Comparison of ENCODE assay signal across 8 mouse cellular contexts in the genomic region with DNA sequence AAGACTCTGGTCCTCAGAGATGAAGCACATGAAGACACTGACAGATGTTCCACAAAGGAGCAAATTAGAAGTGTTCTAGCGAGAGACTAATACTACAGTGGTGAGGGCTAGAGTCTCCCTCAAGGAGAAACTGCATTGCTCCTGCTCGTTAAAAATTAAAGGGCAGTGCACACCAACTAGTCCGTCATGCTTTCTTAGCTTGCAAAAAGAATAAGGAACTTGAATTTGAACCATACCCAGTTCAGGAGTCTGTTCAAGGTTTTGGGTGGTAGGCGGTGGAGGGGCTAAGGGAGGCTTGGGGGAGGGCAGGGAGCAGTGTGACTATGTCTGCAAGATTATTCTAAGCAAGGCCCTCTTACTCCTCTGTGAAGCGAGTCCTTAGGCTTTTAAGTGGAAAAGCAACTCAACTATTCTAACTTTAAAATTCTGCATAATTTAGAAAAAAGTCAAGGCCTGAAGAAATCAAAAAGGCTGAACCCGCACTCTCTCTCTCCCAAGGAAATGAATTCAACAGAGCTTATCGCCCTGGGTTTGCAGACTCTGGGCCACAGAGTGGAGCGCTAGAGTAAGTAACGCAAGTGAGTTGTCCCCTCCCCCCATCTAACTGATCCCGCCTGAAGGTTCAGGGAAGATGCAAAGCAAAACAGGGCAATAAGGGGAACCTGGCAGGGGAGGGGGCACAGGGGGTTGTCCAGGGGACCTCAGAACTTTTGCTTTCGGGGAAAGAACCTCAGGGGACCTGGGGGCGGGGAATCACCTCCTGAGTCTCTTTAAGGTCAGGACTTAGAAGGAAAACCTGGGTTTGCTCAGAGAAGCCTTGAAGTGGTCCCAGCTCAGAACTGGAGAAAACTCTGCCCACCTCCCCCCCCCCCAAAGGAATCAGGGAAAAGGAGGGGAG. TPM values are rescaled to one million over a fixed set of nuclear protein-coding genes. Genes with fewer than 3 reads are reported as not detected.
A peak's percentile ranks its signal among the peaks of the same experiment; 100 is the strongest.
DNase-seq lines count a peak whose midpoint lies in the region; ATAC-seq lines count a peak whose summit lies in the region.

No protein-coding gene starts in this region.

- H3K4me3 ChIP-seq in forebrain, embryonic 12.5 days (replicated peaks): peak overlapping the region; percentile 49
- H3K4me3 ChIP-seq in hindbrain, embryonic 10.5 days: peak overlapping the region; percentile 63
- H3K4me3 ChIP-seq in liver, embryonic 12.5 days: peak overlapping the region; percentile 72
- H3K4me3 ChIP-seq in neural tube, embryonic 11.5 days (ENCODE audit: low read depth, low read length): peak overlapping the region; percentile 43

- H3K4me2 ChIP-seq in forebrain, embryonic 12.5 days: peak overlapping the region; percentile 88
- H3K4me2 ChIP-seq in liver, embryonic 12.5 days: peak overlapping the region; percentile 100
- H3K4me2 ChIP-seq in neural tube, embryonic 11.5 days (ENCODE audit: low read depth): peak overlapping the region; percentile 96

- WGBS in forebrain, embryonic 12.5 days: 15% methylated on average over 12 of the region's 12 CpGs
- 19% methylated on average over 12 of the region's 12 CpGs for WGBS in hindbrain, embryonic 10.5 days
- WGBS in liver, embryonic 12.5 days (ENCODE audit: insufficient replicate concordance): 16% methylated on average over 12 of the region's 12 CpGs
- WGBS in neural tube, embryonic 11.5 days: 19% methylated on average over 12 of the region's 12 CpGs

- H3K27ac ChIP-seq in forebrain, embryonic 12.5 days: no peak overlapping the region
- H3K27ac ChIP-seq in hindbrain, embryonic 10.5 days: no peak overlapping the region; the same call in 1 of the 2 replicates
- peak overlapping the region; percentile 62; the same call in 1 of the 2 replicates for H3K27ac ChIP-seq in liver, embryonic 12.5 days
- no peak overlapping the region for H3K27ac ChIP-seq in neural tube, embryonic 11.5 days (ENCODE audit: low read depth, low read length)

- peaks cover 65% of the 10 kb centered on the region for H3K27me3 ChIP-seq in forebrain, embryonic 12.5 days
- H3K27me3 ChIP-seq in hindbrain, embryonic 10.5 days (ENCODE audit: insufficient read depth, poor library complexity, severe bottlenecking): peaks cover 67% of the 10 kb centered on the region
- peaks cover 43% of the 10 kb centered on the region for H3K27me3 ChIP-seq in liver, embryonic 12.5 days (replicated peaks)
- H3K27me3 ChIP-seq in neural tube, embryonic 11.5 days (ENCODE audit: control insufficient read depth, insufficient read depth, low read length): peaks cover 34% of the 10 kb centered on the region

- H3K4me1 ChIP-seq in forebrain, embryonic 12.5 days: peaks cover 27% of the 10 kb centered on the region
- peaks cover 30% of the 10 kb centered on the region for H3K4me1 ChIP-seq in hindbrain, embryonic 10.5 days (replicated peaks)
- H3K4me1 ChIP-seq in liver, embryonic 12.5 days: peaks cover 75% of the 10 kb centered on the region
- peaks cover 13% of the 10 kb centered on the region for H3K4me1 ChIP-seq in neural tube, embryonic 11.5 days (ENCODE audit: control insufficient read depth, insufficient read depth, low read length)

- DNase-seq in cerebellum, postnatal 14 days: peak; percentile 24 to 25
- no peak for DNase-seq in cerebellum, adult 8-10 months
- peak; percentile 66 for DNase-seq in MN1 (ENCODE audit: low spot score)
- no peak for DNase-seq in hindbrain, embryonic 10.5 days (ENCODE audit: low spot score)
- peak; percentile 45 for DNase-seq in neural tube, embryonic 11.5 days (ENCODE audit: low spot score)
- DNase-seq in cerebellum, adult 11 months: no peak

- ATAC-seq in forebrain, embryonic 12.5 days (ENCODE audit: low FRiP score): 0 out of 2 replicates have a peak, but pooled peaks have one; percentile 15
- ATAC-seq in liver, embryonic 12.5 days: peak; percentile 47; the same call in 1 of the 2 replicates
- ATAC-seq in neural tube, embryonic 11.5 days (ENCODE audit: insufficient read depth, low FRiP score, low TSS enrichment): no peak

- peak overlapping the region; percentile 36 for H3K9ac ChIP-seq in forebrain, embryonic 12.5 days
- peak overlapping the region; percentile 78 for H3K9ac ChIP-seq in liver, embryonic 12.5 days
- no peak overlapping the region; the same call in 1 of the 2 replicates for H3K9ac ChIP-seq in neural tube, embryonic 11.5 days (ENCODE audit: low read length)

- 0 out of 2 replicates have a peak, but pooled peaks cover 3% of the 10 kb centered on the region for H3K9me3 ChIP-seq in forebrain, embryonic 12.5 days
- H3K9me3 ChIP-seq in hindbrain, embryonic 10.5 days: no peaks in the 10 kb centered on the region
- no peaks in the 10 kb centered on the region for H3K9me3 ChIP-seq in liver, embryonic 12.5 days (replicated peaks)
- no peaks in the 10 kb centered on the region for H3K9me3 ChIP-seq in neural tube, embryonic 11.5 days (ENCODE audit: control insufficient read depth, low read length)

- H3K36me3 ChIP-seq in forebrain, embryonic 12.5 days (replicated peaks): no peaks in the 10 kb centered on the region
- H3K36me3 ChIP-seq in hindbrain, embryonic 10.5 days: no peaks in the 10 kb centered on the region
- no peaks in the 10 kb centered on the region for H3K36me3 ChIP-seq in liver, embryonic 12.5 days
- no peaks in the 10 kb centered on the region for H3K36me3 ChIP-seq in neural tube, embryonic 11.5 days (ENCODE audit: control insufficient read depth, insufficient read depth, low read length)

RNA-seq across cellular contexts. Expression of gene Ptger4, which starts 2.4 kb away (rescaled TPM):
- 0.82 and 0.84 TPM in 2 replicates for polyA plus RNA-seq in forebrain, embryonic 12.5 days (2016; fragmentation: Nextera tagmentation; extraction: Ambion mirVana)
- 0.61 and 1.4 TPM in 2 replicates for polyA plus RNA-seq in hindbrain, embryonic 10.5 days (2016; fragmentation: Nextera tagmentation; extraction: Ambion mirVana)
- 2.6 and 2.8 TPM in 2 replicates for polyA plus RNA-seq in liver, embryonic 12.5 days (2016; fragmentation: Nextera tagmentation; extraction: Ambion mirVana)
- polyA plus RNA-seq in neural tube, embryonic 11.5 days (2014; fragmentation: Nextera tagmentation; extraction: Ambion mirVana): 1.3 and 1.4 TPM in 2 replicates

RNA-seq across cellular contexts. Expression of gene Ttc33, which starts 56.2 kb away (rescaled TPM):
- polyA plus RNA-seq in forebrain, embryonic 12.5 days (2016; fragmentation: Nextera tagmentation; extraction: Ambion mirVana): 42.4 and 46.2 TPM in 2 replicates
- 36.7 and 37.8 TPM in 2 replicates for polyA plus RNA-seq in hindbrain, embryonic 10.5 days (2016; fragmentation: Nextera tagmentation; extraction: Ambion mirVana)
- 18.9 and 19.1 TPM in 2 replicates for polyA plus RNA-seq in liver, embryonic 12.5 days (2016; fragmentation: Nextera tagmentation; extraction: Ambion mirVana)
- 46.6 and 49.3 TPM in 2 replicates for polyA plus RNA-seq in neural tube, embryonic 11.5 days (2014; fragmentation: Nextera tagmentation; extraction: Ambion mirVana)

Comparison
In these comparisons a context has a peak if more than half of its experiments do, and no peak if none do; other contexts are left out.
1. DNase-seq: peak in cerebellum, postnatal 14 days (2 of 2), MN1 (single experiment) and neural tube, embryonic 11.5 days (single experiment); none in cerebellum, adult 8-10 months (single experiment), hindbrain, embryonic 10.5 days (single experiment) and cerebellum, adult 11 months (single experiment).
2. Peak in every context shown above with its lines, with median percentiles within 50 percentile points of each other: H3K4me2 ChIP-seq and H3K4me3 ChIP-seq.